Mouse (Mus musculus) hindbrain, embryonic 10.5 days (tissue): ENCODE data around the gene Gnpnat1. TPM values are rescaled to one million over a fixed set of nuclear protein-coding genes. Genes with fewer than 3 reads are reported as not detected.
"Not testable (repeated sequence)": the region's sequence is repeated elsewhere in the genome, so short reads cannot be mapped to it uniquely, and the experiment has no call there.

Source experiments
- DNase-seq: peaks from one replicate; pipeline ENCODE4 v3.0.0-alpha.2; 2017; ENCODE audit warnings: low spot score
- H3K27ac ChIP-seq: fragments of 300-500 bp; sonication (generic); 2 replicates; pipeline ENCODE4 v1.5.1; 2016; ENCODE audit warnings: mild to moderate bottlenecking, moderate library complexity
- H3K27me3 ChIP-seq: fragments of 300-500 bp; sonication (generic); 2 replicates; pipeline ENCODE4 v1.6.1; 2016; ENCODE audit warnings: mild to moderate bottlenecking; ENCODE audit not compliant: poor library complexity, insufficient read depth, severe bottlenecking
- H3K36me3 ChIP-seq: fragments of 300-500 bp; sonication (generic); 2 replicates; pipeline ENCODE4 v1.6.1; 2016; ENCODE audit warnings: mild to moderate bottlenecking, moderate library complexity
- H3K4me1 ChIP-seq: fragments of 300-500 bp; sonication (generic); replicated peaks from 2 replicates; pipeline ENCODE4 v1.6.1; 2016; ENCODE audit warnings: mild to moderate bottlenecking
- H3K4me3 ChIP-seq: fragments of 300-500 bp; sonication (generic); 2 replicates; pipeline ENCODE4 v1.5.1; 2016; ENCODE audit warnings: mild to moderate bottlenecking, moderate library complexity
- H3K9me3 ChIP-seq: fragments of 300-500 bp; sonication (generic); 2 replicates; pipeline ENCODE4 v1.6.1; 2016; ENCODE audit warnings: mild to moderate bottlenecking, moderate library complexity
- WGBS: fragments of 180-500 bp; shearing (Covaris S2); methylation state at CpG from one replicate; pipeline ENCODE4 v1.1.7; 2016; 5-methylcytosine and 5-hydroxymethylcytosine counted together
- polyA plus RNA-seq: library from polyadenylated mRNA; unstranded; fragments of >200 nt; fragmentation: Nextera tagmentation; extraction: Ambion mirVana; gene quantifications from 2 replicates; pipeline ENCODE4 v1.2.1, GENCODE M21; 2016

Gene Gnpnat1
- 38.6 and 46.1 TPM in 2 replicates for polyA plus RNA-seq

DNA sequence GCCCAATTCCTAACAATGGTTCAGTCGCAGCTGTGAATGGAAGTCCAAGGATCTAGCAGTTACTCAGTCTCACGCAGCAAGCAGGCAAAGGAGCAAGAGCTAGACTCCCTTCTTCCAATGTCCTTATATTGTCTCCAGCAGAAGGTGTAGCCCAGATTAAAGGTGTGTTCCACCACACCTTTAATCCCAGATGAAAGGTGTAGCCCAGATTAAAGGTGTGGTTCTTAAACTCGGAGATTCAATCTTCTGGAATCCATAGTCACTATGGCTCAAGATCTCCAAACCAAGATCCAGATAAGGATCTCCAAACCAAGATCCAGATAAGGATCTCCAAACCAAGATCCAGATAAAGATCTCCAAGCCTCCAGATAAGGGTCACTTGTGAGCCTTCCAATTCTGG is at the start of gene Gnpnat1:
Gene Gnpnat1, minus strand, starts transcription at position 101 of the 400 bp plus-strand sequence.
- not testable (repeated sequence) for H3K27ac ChIP-seq, H3K27me3 ChIP-seq, DNase-seq, H3K36me3 ChIP-seq, H3K4me1 ChIP-seq, H3K4me3 ChIP-seq, H3K9me3 ChIP-seq
- 82% methylated on average over 2 of the region's 3 CpGs for WGBS

DNA sequence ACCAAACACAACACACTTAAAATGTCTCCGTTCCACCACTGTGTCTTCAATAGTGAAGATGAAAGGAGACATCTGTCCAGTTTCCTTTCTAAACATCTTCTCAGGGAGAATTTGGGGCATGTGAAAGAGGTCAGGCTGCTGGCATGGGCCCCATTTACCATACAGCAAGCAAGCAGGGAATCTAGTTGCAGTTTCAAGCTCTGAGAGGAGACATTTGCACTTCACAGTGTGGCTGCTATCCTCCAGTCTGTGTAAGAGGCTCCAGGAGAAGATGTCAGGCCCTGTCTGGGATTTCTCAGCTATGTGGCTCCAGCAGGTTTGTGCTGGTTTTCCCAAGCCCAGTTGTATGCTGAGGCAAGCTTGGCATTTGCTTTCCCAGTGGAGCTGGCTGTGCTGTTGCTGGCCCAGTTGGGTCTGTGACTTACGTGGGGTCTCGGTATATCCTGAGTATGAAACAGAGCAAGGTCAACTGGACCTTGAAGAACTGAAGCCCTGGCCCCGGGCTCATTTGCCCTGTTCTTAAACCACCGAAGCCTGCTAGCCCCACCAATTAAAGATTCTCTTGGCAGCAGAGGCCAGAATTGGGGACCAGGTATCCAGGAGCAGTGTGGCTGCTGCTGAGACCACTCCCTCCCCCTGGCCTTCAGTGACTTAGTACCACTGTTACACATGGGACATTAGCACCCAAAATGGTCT is 49.0 kb upstream of the Gnpnat1 start:
- H3K4me3 ChIP-seq: no peak overlapping the region
- no peak for DNase-seq
- peak overlapping the region; percentile 71 for H3K27ac ChIP-seq
- H3K4me1 ChIP-seq: peaks cover 54% of the 10 kb centered on the region
- H3K27me3 ChIP-seq: no peaks in the 10 kb centered on the region
- H3K9me3 ChIP-seq: no peaks in the 10 kb centered on the region
- 74% methylated on average over 5 of the region's 5 CpGs for WGBS
- H3K36me3 ChIP-seq: peaks cover 14% of the 10 kb centered on the region

DNA sequence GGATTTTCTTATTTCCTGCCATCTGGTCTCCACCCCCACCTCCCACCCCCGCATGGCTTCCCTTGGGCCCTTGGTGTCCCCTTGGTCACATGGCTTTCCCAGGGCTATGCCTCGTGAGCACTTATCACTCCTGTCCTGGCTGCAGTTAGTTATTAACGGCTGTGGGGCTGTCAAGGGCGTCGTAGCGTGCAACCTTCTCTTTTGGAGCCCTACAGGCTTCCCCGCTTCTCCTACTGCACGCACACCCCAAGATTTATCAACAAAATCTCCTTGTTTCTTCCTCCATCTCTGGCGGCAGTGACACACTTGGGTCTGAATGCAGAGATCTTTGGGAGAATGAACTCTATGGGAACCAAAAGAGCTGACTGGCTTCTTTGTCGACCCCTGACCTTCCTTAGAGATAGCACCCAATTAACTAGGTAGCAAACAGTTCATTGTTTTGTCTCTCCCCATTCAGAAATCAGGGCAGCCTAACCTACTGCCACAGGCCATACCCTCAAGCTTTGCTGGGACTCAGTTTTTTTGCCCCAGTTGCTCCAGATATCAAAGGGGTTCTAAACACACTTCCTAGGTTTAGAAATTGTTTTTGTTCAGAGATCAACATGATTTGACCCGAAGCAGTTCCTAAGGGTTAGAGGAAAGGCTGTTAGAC is 48.3 kb upstream of the Gnpnat1 start:
- no peak for DNase-seq
- 41% methylated on average over 11 of the region's 11 CpGs for WGBS

DNA sequence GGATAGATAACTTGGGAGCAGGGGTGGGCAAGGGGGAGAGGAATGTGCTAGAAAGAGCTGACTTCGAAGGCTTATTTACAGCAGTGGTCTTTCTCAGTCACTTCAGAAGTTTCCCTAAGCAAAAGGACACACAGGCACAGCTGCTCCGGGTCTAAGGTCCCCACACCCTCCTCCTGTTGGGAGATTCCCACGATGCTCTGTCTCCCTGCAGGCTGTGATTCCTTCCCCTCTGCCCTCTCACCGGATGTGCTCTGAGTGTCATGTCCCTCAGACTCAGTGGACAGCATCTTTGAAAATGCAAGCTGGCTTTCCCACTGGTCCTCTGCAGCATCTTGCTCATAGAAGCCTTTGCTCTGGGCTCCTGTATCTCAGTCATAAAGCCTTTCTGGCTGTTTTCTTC is 47.4 kb upstream of the Gnpnat1 start:
- peak overlapping the region; percentile 56 for H3K27ac ChIP-seq
- H3K4me1 ChIP-seq: peaks cover 57% of the 10 kb centered on the region
- no peaks in the 10 kb centered on the region for H3K9me3 ChIP-seq
- H3K4me3 ChIP-seq: no peak overlapping the region
- 52% methylated on average over 4 of the region's 4 CpGs for WGBS
- no peaks in the 10 kb centered on the region for H3K36me3 ChIP-seq
- H3K27me3 ChIP-seq: no peaks in the 10 kb centered on the region
- DNase-seq: no peak

More for the DNA sequence above, 48.3 kb upstream of the Gnpnat1 start:
- Histone ChIP-seq H3K27ac (peak overlapping the region; percentile 71), H3K4me1 (peaks cover 54% of the 10 kb centered on the region), H3K27me3 (no peaks in the 10 kb centered on the region), H3K4me3 (no peak overlapping the region), H3K9me3 (no peaks in the 10 kb centered on the region), H3K36me3 (peaks cover 7% of the 10 kb centered on the region)

DNA sequence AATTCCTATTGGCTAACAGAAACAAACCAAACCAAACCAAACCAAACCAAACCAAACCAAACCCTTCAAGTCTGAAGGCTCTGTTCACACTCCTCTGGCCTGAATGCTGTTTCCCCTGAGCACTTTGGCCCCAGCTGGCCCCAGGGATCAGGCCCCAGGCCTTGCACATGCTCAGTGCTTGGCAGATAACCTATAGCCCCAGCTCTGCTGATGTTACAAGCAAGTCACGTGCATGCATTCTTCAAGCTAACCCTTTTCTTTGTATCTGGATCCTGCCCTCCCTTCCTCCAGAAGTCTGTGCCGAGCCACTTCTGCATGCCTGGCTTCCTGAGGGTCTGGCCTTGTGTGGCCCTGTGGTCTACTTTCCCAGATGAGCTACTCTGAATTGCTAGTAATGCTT is 46.4 kb upstream of the Gnpnat1 start:
- Histone ChIP-seq H3K9me3 (no peaks in the 10 kb centered on the region), H3K4me3 (no peak overlapping the region), H3K36me3 (no peaks in the 10 kb centered on the region), H3K4me1 (peaks cover 58% of the 10 kb centered on the region), H3K27ac (peak overlapping the region; percentile 66), H3K27me3 (no peaks in the 10 kb centered on the region)
- WGBS: 15% methylated on average over 2 of the region's 2 CpGs
- DNase-seq: peak; percentile 53

DNA sequence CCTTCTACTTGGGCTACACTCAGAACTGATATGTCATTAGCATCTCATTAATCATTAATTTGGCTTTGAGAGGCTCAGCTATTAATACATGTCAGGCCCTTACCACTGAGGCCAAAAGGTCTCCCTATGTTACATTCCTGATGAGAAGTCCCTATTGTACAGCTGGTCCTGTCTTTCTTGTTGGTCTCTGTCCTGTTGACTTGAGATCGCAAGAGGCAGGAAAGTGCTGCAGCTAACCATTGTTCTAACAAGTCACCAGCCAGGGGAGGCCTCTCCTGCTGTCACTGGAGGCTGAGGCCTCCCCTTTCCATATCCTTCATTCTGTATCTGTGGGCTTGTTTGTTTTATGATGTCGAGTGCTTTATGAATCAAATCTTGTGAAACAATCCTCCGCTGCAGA is 42.1 kb upstream of the Gnpnat1 start:
- no peak for DNase-seq

DNA sequence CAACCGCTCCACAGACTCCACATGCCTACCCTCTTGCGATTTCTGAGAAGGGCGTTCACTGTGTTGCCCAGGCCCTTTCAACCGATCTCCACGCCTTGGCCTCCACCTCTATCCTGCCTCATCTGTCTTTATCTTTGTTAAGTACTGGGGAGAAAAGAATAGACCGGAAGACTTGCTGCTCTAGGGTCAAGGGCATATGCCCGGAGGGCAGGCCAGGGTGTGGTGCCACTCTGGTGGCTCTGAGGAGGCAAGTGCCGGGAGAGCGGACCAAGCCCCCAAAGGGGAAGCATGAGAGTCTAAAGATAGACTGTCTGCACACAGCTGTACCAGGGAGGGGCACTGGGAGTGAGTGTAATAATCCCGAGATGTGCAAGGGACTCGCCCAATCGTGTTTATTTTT is 40.7 kb upstream of the Gnpnat1 start:
- no peak for DNase-seq
- peaks cover 38% of the 10 kb centered on the region for H3K4me1 ChIP-seq
- H3K27ac ChIP-seq: peak overlapping the region; percentile 42; the same call in 1 of the 2 replicates
- WGBS: 58% methylated on average over 12 of the region's 12 CpGs
- H3K9me3 ChIP-seq: no peaks in the 10 kb centered on the region
- no peaks in the 10 kb centered on the region for H3K27me3 ChIP-seq
- no peaks in the 10 kb centered on the region for H3K36me3 ChIP-seq
- H3K4me3 ChIP-seq: no peak overlapping the region

More for the DNA sequence above, 42.1 kb upstream of the Gnpnat1 start:
- no peak overlapping the region for H3K4me3 ChIP-seq
- 53% methylated on average over 3 of the region's 3 CpGs for WGBS
- peaks cover 48% of the 10 kb centered on the region for H3K4me1 ChIP-seq
- H3K36me3 ChIP-seq: no peaks in the 10 kb centered on the region
- H3K27ac ChIP-seq: 0 out of 2 replicates have a peak overlapping the region, but pooled peaks have one; percentile 8
- no peaks in the 10 kb centered on the region for H3K9me3 ChIP-seq
- H3K27me3 ChIP-seq: no peaks in the 10 kb centered on the region

DNA sequence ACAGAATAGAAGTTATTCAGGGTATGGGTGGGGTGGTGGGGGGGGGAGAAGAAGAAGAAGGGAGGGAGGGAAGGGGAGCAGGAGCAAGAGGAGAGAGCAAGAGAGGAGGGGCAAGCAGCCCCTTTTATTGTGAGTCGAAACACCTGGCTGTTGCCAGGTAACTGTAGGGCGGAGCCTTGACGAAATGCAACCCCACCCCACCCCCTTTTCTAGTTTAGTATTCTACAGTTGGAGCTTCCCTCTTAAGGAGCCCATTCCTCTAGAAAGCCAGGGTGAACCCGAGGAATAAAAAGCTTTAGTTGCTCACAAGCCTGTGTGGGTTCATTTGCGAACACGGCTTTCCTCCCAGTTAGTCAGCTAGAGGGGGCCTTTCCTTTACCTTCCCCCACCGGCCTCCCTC is 40.2 kb upstream of the Gnpnat1 start:
- WGBS: 50% methylated on average over 7 of the region's 7 CpGs
- Histone ChIP-seq H3K27me3 (no peaks in the 10 kb centered on the region), H3K4me1 (peaks cover 38% of the 10 kb centered on the region), H3K9me3 (no peaks in the 10 kb centered on the region), H3K4me3 (no peak overlapping the region), H3K36me3 (no peaks in the 10 kb centered on the region), H3K27ac (0 out of 2 replicates have a peak overlapping the region, but pooled peaks have one; percentile 42)
- DNase-seq: no peak

DNA sequence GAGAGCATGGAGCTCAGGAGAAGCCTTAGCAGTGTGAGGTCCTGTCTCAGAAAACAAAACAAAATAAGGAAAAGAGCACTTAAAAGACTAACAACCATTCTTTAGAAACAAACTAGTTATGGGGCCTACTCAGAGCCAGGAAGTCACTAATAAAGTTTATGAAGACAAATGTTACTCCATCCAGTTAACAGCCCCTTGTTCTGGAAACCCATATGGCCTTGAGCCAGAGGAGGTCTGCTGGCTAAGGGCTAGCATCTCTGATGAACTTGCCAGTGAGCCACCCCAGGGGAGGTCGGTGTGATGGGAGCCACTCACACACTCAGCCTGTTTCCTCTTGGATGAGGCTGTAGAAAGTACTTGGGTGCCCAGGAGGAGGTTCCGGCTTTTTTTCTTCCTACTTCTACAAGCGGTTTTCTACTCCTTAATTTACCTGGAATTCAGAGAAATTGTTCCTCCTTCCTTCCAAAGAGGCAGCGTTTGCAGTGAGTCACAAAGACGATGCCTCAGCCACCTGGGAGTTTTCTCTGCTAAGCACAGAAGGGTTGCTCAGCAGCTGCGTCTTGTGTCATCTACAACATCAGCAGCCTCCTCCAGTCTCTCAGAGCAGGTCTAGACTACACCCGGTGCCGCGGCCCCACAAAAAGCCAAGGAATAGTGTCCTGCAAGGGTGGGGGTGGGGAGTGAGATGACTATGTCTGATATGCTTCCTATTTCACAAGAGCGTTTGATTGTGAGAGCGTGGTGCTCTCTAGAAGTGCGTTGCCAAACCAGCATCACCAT is 38.3 kb upstream of the Gnpnat1 start:
- WGBS: 77% methylated on average over 12 of the region's 12 CpGs
- Histone ChIP-seq H3K4me3 (no peak overlapping the region), H3K9me3 (no peaks in the 10 kb centered on the region), H3K36me3 (no peaks in the 10 kb centered on the region), H3K27me3 (no peaks in the 10 kb centered on the region), H3K4me1 (peaks cover 42% of the 10 kb centered on the region), H3K27ac (peak overlapping the region; percentile 23; the same call in 1 of the 2 replicates)
- DNase-seq: no peak

DNA sequence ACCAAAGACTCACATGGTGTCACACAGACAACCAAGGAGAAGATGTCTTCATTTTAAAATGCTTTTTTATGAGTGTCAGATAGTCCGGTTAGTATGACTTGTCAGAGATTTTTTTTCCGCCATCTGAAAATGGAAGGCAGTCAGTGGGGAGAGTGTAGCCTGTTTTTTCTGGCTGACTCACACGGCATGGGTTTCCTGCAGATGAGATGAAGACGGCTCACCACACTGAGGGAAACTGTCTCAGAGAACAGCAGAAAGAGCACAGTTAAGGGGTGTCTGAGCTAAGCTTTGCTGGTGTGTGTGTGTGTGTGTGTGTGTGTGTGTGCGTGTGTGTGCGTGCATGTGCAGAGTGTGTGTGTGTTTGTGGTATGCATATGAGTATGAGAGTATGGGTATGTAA is 36.6 kb upstream of the Gnpnat1 start:
- WGBS: 79% methylated on average over 6 of the region's 6 CpGs
- H3K4me3 ChIP-seq: no peak overlapping the region
- no peak for DNase-seq
- H3K36me3 ChIP-seq: no peaks in the 10 kb centered on the region
- H3K9me3 ChIP-seq: no peaks in the 10 kb centered on the region
- peaks cover 32% of the 10 kb centered on the region for H3K4me1 ChIP-seq
- H3K27ac ChIP-seq: no peak overlapping the region
- no peaks in the 10 kb centered on the region for H3K27me3 ChIP-seq

DNA sequence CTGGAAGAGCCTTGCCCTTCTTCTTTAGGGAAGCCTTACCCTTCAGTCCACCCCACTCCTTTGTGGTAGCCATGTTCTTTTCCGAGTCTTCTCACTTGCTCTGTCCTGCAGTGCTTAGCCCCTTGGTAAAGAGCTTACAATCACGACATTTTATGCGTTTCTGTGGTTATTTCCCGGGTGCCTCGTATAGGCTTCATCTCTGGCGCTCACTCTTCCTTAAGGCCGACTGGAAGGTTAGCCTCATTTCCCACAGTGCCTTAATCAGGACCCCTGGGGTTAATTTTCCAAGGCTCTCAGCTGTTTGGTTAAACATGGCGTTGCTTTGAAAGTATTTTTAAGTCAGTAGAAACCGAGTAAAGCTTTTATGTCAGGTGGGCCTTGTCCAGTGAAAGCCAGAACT is 34.7 kb upstream of the Gnpnat1 start:
- Histone ChIP-seq H3K9me3 (no peaks in the 10 kb centered on the region), H3K4me3 (no peak overlapping the region), H3K27me3 (no peaks in the 10 kb centered on the region), H3K36me3 (no peaks in the 10 kb centered on the region), H3K4me1 (peaks cover 17% of the 10 kb centered on the region), H3K27ac (no peak overlapping the region)
- DNase-seq: no peak
- WGBS: 83% methylated on average over 9 of the region's 9 CpGs

DNA sequence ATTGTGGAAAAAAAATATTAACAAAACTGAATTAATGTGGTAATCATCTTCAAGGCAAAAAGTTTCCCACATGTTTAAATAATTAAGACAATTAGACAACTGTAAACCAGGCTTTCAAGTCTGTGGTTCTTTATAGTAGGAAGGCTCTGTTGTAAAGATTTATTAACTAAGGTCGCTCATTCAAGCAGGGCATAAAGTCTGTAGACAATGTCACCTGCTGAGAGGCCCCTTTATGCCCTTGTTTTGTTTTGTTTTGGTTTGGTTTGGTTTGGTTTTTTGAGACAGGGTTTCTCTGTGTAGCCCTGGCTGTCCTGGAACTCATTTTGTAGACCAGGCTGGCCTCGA is 34.2 kb upstream of the Gnpnat1 start:
- Histone ChIP-seq H3K36me3 (no peaks in the 10 kb centered on the region), H3K4me1 (peaks cover 16% of the 10 kb centered on the region), H3K27me3 (no peaks in the 10 kb centered on the region), H3K4me3 (no peak overlapping the region), H3K9me3 (no peaks in the 10 kb centered on the region), H3K27ac (no peak overlapping the region)
- no peak for DNase-seq
- 76% methylated on average over 2 of the region's 2 CpGs for WGBS
